Mouse (Mus musculus): ENCODE results near the gene Matn1. TPM values are rescaled to one million over a fixed set of nuclear protein-coding genes. Genes with fewer than 3 reads are reported as not detected.

Gene Matn1
- polyA plus RNA-seq, 1 experiment from 2014 or later = not detected

DNA sequence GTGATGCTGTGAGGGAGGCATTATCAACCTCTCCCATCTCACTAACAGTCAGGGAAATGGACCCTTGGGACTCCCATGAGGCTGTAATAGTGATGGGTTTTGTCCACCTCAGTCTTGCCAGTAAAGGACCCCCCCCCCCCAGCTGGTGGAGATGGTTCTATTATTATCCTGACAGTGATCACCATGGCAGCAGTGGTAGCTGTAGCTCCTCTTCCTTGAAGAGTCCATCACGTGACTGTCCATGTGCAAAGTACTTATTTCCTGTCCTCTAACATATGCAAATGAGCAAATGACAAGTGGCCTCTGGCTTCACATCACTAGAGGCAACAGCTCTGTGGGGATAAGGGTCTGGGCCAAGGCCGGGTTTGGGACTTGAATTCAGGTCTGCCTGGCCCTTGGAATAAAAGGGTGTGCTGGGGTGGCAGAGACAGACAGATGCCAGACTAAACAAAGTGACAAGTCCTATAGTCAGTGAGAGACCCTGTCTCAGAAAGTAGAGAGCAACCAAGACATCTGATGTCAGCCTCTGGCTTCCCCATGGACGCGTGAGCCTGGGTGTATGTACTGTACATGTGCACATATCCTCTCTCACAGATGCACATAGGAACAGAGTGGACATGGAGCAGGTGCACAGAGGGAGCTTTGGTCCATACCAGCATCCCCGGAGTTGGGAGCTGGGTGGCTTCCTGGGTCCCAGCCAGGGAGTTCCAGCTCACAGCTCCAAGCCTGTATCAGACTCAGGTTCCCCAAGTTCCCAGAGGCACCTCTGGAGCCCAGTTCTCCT, 55.8 kb downstream of the Matn1 start:
- Histone ChIP-seq H3K4me3 (no peak overlapping the region), H3K27me3 (ENCODE audit: poor library complexity, severe bottlenecking) (no peaks in the 10 kb centered on the region), H3K4me1 (0 out of 2 replicates have a peak, but pooled peaks cover 3% of the 10 kb centered on the region), H3K27ac (no peak overlapping the region), H3K36me3 (replicated peaks) (no peaks in the 10 kb centered on the region), H3K9me3 (peaks cover 9% of the 10 kb centered on the region)
- no peak for DNase-seq (ENCODE audit: extremely low spot score, low spot score)
- WGBS = 87% methylated on average over 5 of the region's 5 CpGs

- Histone ChIP-seq H3K4me3 (no peak overlapping the region), H3K4me1 (0 out of 2 replicates have a peak, but pooled peaks cover 3% of the 10 kb centered on the region), H3K36me3 (replicated peaks) (no peaks in the 10 kb centered on the region), H3K9me3 (peaks cover 2% of the 10 kb centered on the region), H3K27ac (no peak overlapping the region), H3K27me3 (ENCODE audit: poor library complexity, severe bottlenecking) (no peaks in the 10 kb centered on the region)
- DNase-seq (ENCODE audit: extremely low spot score, low spot score) = no peak
- WGBS = 91% methylated on average over 15 of the region's 15 CpGs
Measured at GRCm38 (mm10) chr4:131000614-131001178, 56.5 kb downstream of the Matn1 start.

Other genes with a start within 250 kb of the Matn1 start
- gene Sdc3, start 151.8 kb upstream of the Matn1 start, polyA plus RNA-seq (2016; fragmentation: Nextera tagmentation; extraction: Ambion mirVana) = 17.8 and 18.7 TPM in 2 replicates
- gene Laptm5, start 31.3 kb upstream of the Matn1 start, polyA plus RNA-seq (2016; fragmentation: Nextera tagmentation; extraction: Ambion mirVana) = 16.7 and 17.1 TPM in 2 replicates

All from forebrain, embryonic 10.5 days (tissue).